Mouse (Mus musculus): ENCODE results near the gene Ssr1. TPM values are rescaled to one million over a fixed set of nuclear protein-coding genes. Genes with fewer than 3 reads are reported as not detected.

The Ssr1 gene
- polyA plus RNA-seq, 1 experiment from 2014 or later = 74.0 TPM

GRCm38 (mm10) chr13:37959239-37959907, 34.6 kb downstream of the Ssr1 start:
- Histone ChIP-seq H3K27ac (ENCODE audit: low read length) (no peak overlapping the region), H3K4me3 (replicated peaks; ENCODE audit: low read length) (no peak overlapping the region), H3K4me2 (ENCODE audit: low read length) (no peak overlapping the region), H3K9me3 (ENCODE audit: control insufficient read depth, low read length) (no peaks in the 10 kb centered on the region), H3K4me1 (replicated peaks; ENCODE audit: control insufficient read depth, insufficient read depth, low read length) (peaks cover 8% of the 10 kb centered on the region), H3K36me3 (ENCODE audit: control insufficient read depth, insufficient read depth) (no peaks in the 10 kb centered on the region), H3K9ac (replicated peaks; ENCODE audit: low read depth, low read length) (no peak overlapping the region), H3K27me3 (replicated peaks; ENCODE audit: control insufficient read depth, insufficient read depth, low read length) (no peaks in the 10 kb centered on the region)
- WGBS = 75% methylated on average over 15 of the region's 15 CpGs
- no peak for ATAC-seq

- H3K36me3 ChIP-seq (ENCODE audit: control insufficient read depth, insufficient read depth) = no peaks in the 10 kb centered on the region
- H3K9ac ChIP-seq (replicated peaks; ENCODE audit: low read depth, low read length) = no peak overlapping the region
- H3K27ac ChIP-seq (ENCODE audit: low read length) = no peak overlapping the region
- no peak overlapping the region for H3K4me2 ChIP-seq (ENCODE audit: low read length)
- 91% methylated on average over 18 of the region's 18 CpGs for WGBS
- ATAC-seq = no peak
- H3K4me3 ChIP-seq (replicated peaks; ENCODE audit: low read length) = no peak overlapping the region
- H3K9me3 ChIP-seq (ENCODE audit: control insufficient read depth, low read length) = no peaks in the 10 kb centered on the region
- H3K27me3 ChIP-seq (replicated peaks; ENCODE audit: control insufficient read depth, insufficient read depth, low read length) = no peaks in the 10 kb centered on the region
- H3K4me1 ChIP-seq (replicated peaks; ENCODE audit: control insufficient read depth, insufficient read depth, low read length) = peaks cover 2% of the 10 kb centered on the region; the same call in 1 of the 2 replicates
These were observed 35.3 kb downstream of the Ssr1 start for GRCm38 (mm10) chr13:37958498-37959238.

- no peaks in the 10 kb centered on the region for H3K36me3 ChIP-seq (ENCODE audit: control insufficient read depth, insufficient read depth)
- H3K4me3 ChIP-seq (replicated peaks; ENCODE audit: low read length) = no peak overlapping the region
- H3K27ac ChIP-seq (ENCODE audit: low read length) = no peak overlapping the region
- H3K9me3 ChIP-seq (ENCODE audit: control insufficient read depth, low read length) = no peaks in the 10 kb centered on the region
- no peak overlapping the region for H3K9ac ChIP-seq (replicated peaks; ENCODE audit: low read depth, low read length)
- 87% methylated on average over 1 of the region's 1 CpGs for WGBS
- H3K4me1 ChIP-seq (replicated peaks; ENCODE audit: control insufficient read depth, insufficient read depth, low read length) = no peaks in the 10 kb centered on the region
- ATAC-seq = no peak
- no peaks in the 10 kb centered on the region for H3K27me3 ChIP-seq (replicated peaks; ENCODE audit: control insufficient read depth, insufficient read depth, low read length)
- no peak overlapping the region for H3K4me2 ChIP-seq (ENCODE audit: low read length)
These were observed 39.7 kb downstream of the Ssr1 start for GRCm38 (mm10) chr13:37954318-37954717.

DNA sequence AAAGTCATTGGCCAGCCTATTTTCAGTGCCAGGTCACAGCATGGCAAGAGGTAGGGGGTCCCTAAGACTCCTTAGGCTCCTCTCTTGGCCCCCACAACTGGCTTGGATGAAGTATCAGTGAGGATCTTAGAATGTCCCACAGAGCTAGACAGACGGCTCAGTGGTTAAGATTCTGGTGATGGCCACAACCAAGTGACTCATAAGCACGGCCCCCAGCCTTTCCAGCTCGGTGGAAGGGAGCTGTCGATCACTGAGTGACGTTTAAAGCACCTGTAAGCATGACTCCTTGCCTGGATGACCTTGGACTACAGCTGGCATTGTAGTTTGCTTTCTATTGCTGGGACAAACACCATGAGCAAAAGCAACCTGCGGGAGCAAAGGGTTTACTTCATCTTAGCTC, 41.0 kb downstream of the Ssr1 start:
- Histone ChIP-seq H3K27ac (ENCODE audit: low read length) (no peak overlapping the region), H3K27me3 (replicated peaks; ENCODE audit: control insufficient read depth, insufficient read depth, low read length) (no peaks in the 10 kb centered on the region), H3K4me2 (ENCODE audit: low read length) (no peak overlapping the region), H3K4me3 (replicated peaks; ENCODE audit: low read length) (no peak overlapping the region), H3K9me3 (ENCODE audit: control insufficient read depth, low read length) (no peaks in the 10 kb centered on the region), H3K36me3 (ENCODE audit: control insufficient read depth, insufficient read depth) (no peaks in the 10 kb centered on the region), H3K4me1 (replicated peaks; ENCODE audit: control insufficient read depth, insufficient read depth, low read length) (no peaks in the 10 kb centered on the region), H3K9ac (replicated peaks; ENCODE audit: low read depth, low read length) (no peak overlapping the region)
- ATAC-seq = no peak
- WGBS = 83% methylated on average over 6 of the region's 6 CpGs

DNA sequence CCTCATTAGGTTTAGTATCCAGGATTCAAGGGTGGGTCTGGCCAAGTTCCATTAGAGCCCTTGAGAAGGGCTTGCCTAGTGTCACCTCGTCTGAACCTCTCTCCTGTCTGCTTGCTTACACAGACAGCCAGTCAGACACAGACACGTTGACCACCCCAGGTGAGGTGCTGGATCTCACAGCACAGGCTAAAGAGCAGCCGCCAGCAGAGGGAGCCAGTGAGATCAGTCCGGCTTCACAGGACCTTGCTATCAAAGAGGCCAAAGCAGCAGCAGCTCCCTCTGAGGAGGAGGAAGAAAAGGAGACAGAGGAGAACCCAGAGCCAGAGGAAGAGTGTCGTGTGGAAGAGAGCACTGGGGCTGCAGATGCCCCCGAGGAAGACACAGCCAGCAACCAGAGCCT, 47.3 kb downstream of the Ssr1 start:
- no peaks in the 10 kb centered on the region for H3K4me1 ChIP-seq (replicated peaks; ENCODE audit: control insufficient read depth, insufficient read depth, low read length)
- 10% methylated on average over 6 of the region's 6 CpGs for WGBS
- H3K4me2 ChIP-seq (ENCODE audit: low read length) = no peak overlapping the region
- no peak overlapping the region for H3K4me3 ChIP-seq (replicated peaks; ENCODE audit: low read length)
- H3K27ac ChIP-seq (ENCODE audit: low read length) = no peak overlapping the region
- H3K36me3 ChIP-seq (ENCODE audit: control insufficient read depth, insufficient read depth) = no peaks in the 10 kb centered on the region
- peak; percentile 52; the same call in 1 of the 2 replicates for ATAC-seq
- H3K9ac ChIP-seq (replicated peaks; ENCODE audit: low read depth, low read length) = no peak overlapping the region
- no peaks in the 10 kb centered on the region for H3K27me3 ChIP-seq (replicated peaks; ENCODE audit: control insufficient read depth, insufficient read depth, low read length)
- no peaks in the 10 kb centered on the region for H3K9me3 ChIP-seq (ENCODE audit: control insufficient read depth, low read length)

- no peaks in the 10 kb centered on the region for H3K27me3 ChIP-seq (replicated peaks; ENCODE audit: control insufficient read depth, insufficient read depth, low read length)
- no peaks in the 10 kb centered on the region for H3K9me3 ChIP-seq (ENCODE audit: control insufficient read depth, low read length)
- 80% methylated on average over 8 of the region's 8 CpGs for WGBS
- no peak overlapping the region for H3K9ac ChIP-seq (replicated peaks; ENCODE audit: low read depth, low read length)
- no peak overlapping the region for H3K27ac ChIP-seq (ENCODE audit: low read length)
- ATAC-seq = no peak
- H3K4me2 ChIP-seq (ENCODE audit: low read length) = no peak overlapping the region
- H3K4me3 ChIP-seq (replicated peaks; ENCODE audit: low read length) = no peak overlapping the region
- H3K36me3 ChIP-seq (ENCODE audit: control insufficient read depth, insufficient read depth) = no peaks in the 10 kb centered on the region
- H3K4me1 ChIP-seq (replicated peaks; ENCODE audit: control insufficient read depth, insufficient read depth, low read length) = no peaks in the 10 kb centered on the region
These were observed 48.6 kb downstream of the Ssr1 start for GRCm38 (mm10) chr13:37945392-37945791.

- Histone ChIP-seq H3K27me3 (replicated peaks; ENCODE audit: control insufficient read depth, insufficient read depth, low read length) (no peaks in the 10 kb centered on the region), H3K9ac (replicated peaks; ENCODE audit: low read depth, low read length) (no peak overlapping the region), H3K4me3 (replicated peaks; ENCODE audit: low read length) (no peak overlapping the region), H3K9me3 (ENCODE audit: control insufficient read depth, low read length) (0 out of 2 replicates have a peak, but pooled peaks cover under 1% of the 10 kb centered on the region), H3K27ac (ENCODE audit: low read length) (no peak overlapping the region), H3K36me3 (ENCODE audit: control insufficient read depth, insufficient read depth) (no peaks in the 10 kb centered on the region), H3K4me1 (replicated peaks; ENCODE audit: control insufficient read depth, insufficient read depth, low read length) (no peaks in the 10 kb centered on the region), H3K4me2 (ENCODE audit: low read length) (no peak overlapping the region)
- ATAC-seq = no peak
- WGBS = 85% methylated on average over 1 of the region's 1 CpGs
These were observed 49.7 kb downstream of the Ssr1 start for GRCm38 (mm10) chr13:37944306-37944705.

DNA sequence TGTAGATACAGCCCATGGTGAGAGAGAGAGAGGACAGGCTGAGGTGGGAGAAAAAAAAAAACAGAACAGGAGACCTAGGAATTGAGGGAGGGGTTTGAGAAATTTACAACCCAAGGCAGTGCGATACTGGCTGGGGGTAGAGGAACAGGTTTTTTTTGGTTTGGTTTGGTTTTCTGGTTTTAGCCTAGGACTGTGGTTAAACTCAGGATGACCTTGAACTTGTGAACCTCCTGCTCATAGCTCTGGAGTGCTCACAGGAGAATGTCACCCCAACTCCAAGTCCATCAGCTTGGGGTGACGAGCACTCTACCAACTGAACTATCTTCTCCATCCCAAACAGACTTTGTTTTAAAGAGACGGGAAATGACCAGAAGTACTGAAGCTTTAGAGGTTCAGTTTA, 50.6 kb downstream of the Ssr1 start:
- 94% methylated on average over 3 of the region's 3 CpGs for WGBS
- no peak overlapping the region for H3K9ac ChIP-seq (replicated peaks; ENCODE audit: low read depth, low read length)
- no peak for ATAC-seq
- no peaks in the 10 kb centered on the region for H3K27me3 ChIP-seq (replicated peaks; ENCODE audit: control insufficient read depth, insufficient read depth, low read length)
- no peaks in the 10 kb centered on the region for H3K4me1 ChIP-seq (replicated peaks; ENCODE audit: control insufficient read depth, insufficient read depth, low read length)
- H3K4me2 ChIP-seq (ENCODE audit: low read length) = no peak overlapping the region
- no peaks in the 10 kb centered on the region for H3K36me3 ChIP-seq (ENCODE audit: control insufficient read depth, insufficient read depth)
- H3K27ac ChIP-seq (ENCODE audit: low read length) = no peak overlapping the region
- H3K9me3 ChIP-seq (ENCODE audit: control insufficient read depth, low read length) = peaks cover 5% of the 10 kb centered on the region; the same call in 1 of the 2 replicates
- H3K4me3 ChIP-seq (replicated peaks; ENCODE audit: low read length) = no peak overlapping the region

- WGBS = 86% methylated on average over 4 of the region's 4 CpGs
- Histone ChIP-seq H3K9ac (replicated peaks; ENCODE audit: low read depth, low read length) (no peak overlapping the region), H3K9me3 (ENCODE audit: control insufficient read depth, low read length) (peaks cover 5% of the 10 kb centered on the region; the same call in 1 of the 2 replicates), H3K4me2 (ENCODE audit: low read length) (no peak overlapping the region), H3K36me3 (ENCODE audit: control insufficient read depth, insufficient read depth) (no peaks in the 10 kb centered on the region), H3K27me3 (replicated peaks; ENCODE audit: control insufficient read depth, insufficient read depth, low read length) (no peaks in the 10 kb centered on the region), H3K4me3 (replicated peaks; ENCODE audit: low read length) (no peak overlapping the region), H3K27ac (ENCODE audit: low read length) (no peak overlapping the region), H3K4me1 (replicated peaks; ENCODE audit: control insufficient read depth, insufficient read depth, low read length) (no peaks in the 10 kb centered on the region)
- no peak for ATAC-seq
These were observed 51.1 kb downstream of the Ssr1 start for GRCm38 (mm10) chr13:37942887-37943331.
